Mouse (Mus musculus) olfactory bulb, adult 2 months (tissue): ENCODE results near the gene Cysltr1.

Experiments
- CTCF ChIP-seq: fragments of 200-500 bp; IDR thresholded peaks from 2 replicates; pipeline ENCODE4 v1.5.1; 2012; ENCODE audit warnings: low read depth, mild to moderate bottlenecking, low read length, moderate library complexity; ENCODE audit not compliant: insufficient read depth
- POLR2A ChIP-seq: fragments of 200-500 bp; IDR thresholded peaks from 2 replicates; pipeline ENCODE4 v1.6.1; 2012; ENCODE audit warnings: mild to moderate bottlenecking, low read depth, low read length, moderate library complexity; ENCODE audit not compliant: insufficient read depth

DNA sequence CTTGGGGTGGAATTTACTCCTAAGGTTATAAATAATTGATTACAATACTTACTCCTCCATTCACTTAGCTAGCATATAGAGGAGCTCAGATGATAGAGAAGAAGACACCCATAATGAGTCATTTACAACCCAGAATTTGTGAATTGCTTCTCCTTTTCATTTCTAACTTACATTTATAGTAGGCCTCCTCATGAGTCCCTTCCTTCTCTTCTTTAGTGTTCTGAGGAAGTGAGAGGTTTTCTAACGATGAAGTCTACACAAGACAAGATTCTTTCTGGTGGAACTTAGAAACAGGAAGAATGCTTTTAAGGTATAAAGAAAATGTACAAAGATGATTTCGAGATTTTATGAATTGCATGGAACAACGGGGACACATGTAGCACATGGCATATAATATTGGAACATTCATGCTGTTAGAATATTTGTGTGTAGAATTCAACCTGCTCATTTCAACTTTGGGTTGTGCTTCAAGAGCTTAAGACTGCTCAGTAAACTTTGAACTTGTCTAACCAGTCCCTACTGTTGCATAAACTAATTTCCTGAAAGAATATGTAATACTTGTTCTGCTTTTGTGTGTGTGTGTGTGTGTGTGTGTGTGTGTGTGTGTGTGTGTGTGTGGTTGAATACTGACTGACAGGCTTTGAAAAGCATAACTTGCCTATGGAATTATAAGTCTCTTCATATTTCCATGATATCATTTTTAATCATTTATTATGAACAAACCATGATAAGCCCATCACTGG is 31.5 kb upstream of the Cysltr1 start:
- no peak for TF ChIP-seq POLR2A
- TF ChIP-seq CTCF: no peak
